Mouse (Mus musculus) liver, embryonic 14.5 days (tissue): ENCODE results near the gene Cdr2. TPM values are rescaled to one million over a fixed set of nuclear protein-coding genes. Genes with fewer than 3 reads are reported as not detected.
"Not testable (repeated sequence)": the region's sequence is repeated elsewhere in the genome, so short reads cannot be mapped to it uniquely, and the experiment has no call there.

ENCODE experiments used
- ATAC-seq: fragments of 200-750 bp; cut with Nextera tagmentation; 2 replicates; pipeline ENCODE4 v1.8.0; 2017; ENCODE audit warnings: moderate number of reproducible peaks, mild to moderate bottlenecking, moderate library complexity; ENCODE audit not compliant: insufficient read depth
- DNase-seq, 3 experiments: peaks; one replicate each; pipeline ENCODE4 v3.0.0-alpha.2; 2012 to 2013; ENCODE audit warnings: low read depth in 3 of 3, low spot score in 3 of 3
- H3K27ac ChIP-seq: fragments of 300-500 bp; sonication (generic); 2 replicates; pipeline ENCODE4 v1.5.1; 2014; ENCODE audit warnings: moderate library complexity, mild to moderate bottlenecking, control low read depth, inconsistent platforms
- H3K27me3 ChIP-seq: fragments of 300-500 bp; sonication (generic); 2 replicates; pipeline ENCODE4 v1.6.1; 2014; ENCODE audit warnings: mild to moderate bottlenecking, low read length, moderate library complexity; ENCODE audit not compliant: control insufficient read depth, insufficient read depth
- H3K36me3 ChIP-seq: fragments of 300-500 bp; sonication (generic); replicated peaks from 2 replicates; pipeline ENCODE4 v1.6.1; 2014; ENCODE audit warnings: low read depth; ENCODE audit not compliant: control insufficient read depth, insufficient read depth
- H3K4me1 ChIP-seq, 2 experiments: fragments of 200-500 bp in 1 of 2; fragments of 300-500 bp in 1 of 2; sonication (generic) in 1 of 2; replicated peaks; 2 replicates each; pipeline ENCODE4 v1.6.1; 2012 to 2014; ENCODE audit warnings: antibody characterized with exemption in 1 of 2, inconsistent platforms in 1 of 2, low read length in 1 of 2; ENCODE audit not compliant: control insufficient read depth in 2 of 2, insufficient read depth in 2 of 2
- H3K4me2 ChIP-seq: fragments of 300-500 bp; sonication (generic); 2 replicates; pipeline ENCODE4 v1.6.1; 2014; ENCODE audit warnings: low read depth, mild to moderate bottlenecking, control low read depth, moderate library complexity
- H3K4me3 ChIP-seq, 2 experiments: fragments of 200-500 bp in 1 of 2; fragments of 300-500 bp in 1 of 2; sonication (generic) in 1 of 2; 2 replicates each; pipeline ENCODE4 v1.5.1; 2012 to 2014; ENCODE audit warnings: low read depth in 2 of 2, low read length in 2 of 2, mild to moderate bottlenecking in 2 of 2, control low read depth in 1 of 2, inconsistent platforms in 1 of 2, moderate library complexity in 1 of 2; ENCODE audit not compliant: insufficient read depth in 1 of 2
- H3K9ac ChIP-seq: fragments of 300-500 bp; sonication (generic); replicated peaks from 2 replicates; pipeline ENCODE4 v1.6.1; 2014; ENCODE audit warnings: mild to moderate bottlenecking, control low read depth, moderate library complexity
- H3K9me3 ChIP-seq: fragments of 300-500 bp; sonication (generic); 2 replicates; pipeline ENCODE4 v1.6.1; 2016; ENCODE audit warnings: low read length, mixed read lengths; ENCODE audit not compliant: control insufficient read depth
- CTCF ChIP-seq: IDR thresholded peaks from 2 replicates; pipeline ENCODE4 v1.5.1; 2016; ENCODE audit warnings: antibody characterized with exemption, low read depth, control low read depth
- EP300 ChIP-seq: IDR thresholded peaks from 2 replicates; pipeline ENCODE4 v1.6.1; 2016; ENCODE audit warnings: antibody characterized with exemption, low read depth
- WGBS: fragments of 180-500 bp; shearing (Covaris S2); extraction: QIAGEN DNeasy Blood & Tissue Kit; methylation state at CpG from one replicate; pipeline ENCODE4 v1.1.7; 2014; ENCODE audit not compliant: insufficient replicate concordance; 5-methylcytosine and 5-hydroxymethylcytosine counted together
- polyA plus RNA-seq, 2 experiments: library from polyadenylated mRNA; depleted of rRNA in 1 of 2; stranded (reverse) in 1 of 2; unstranded in 1 of 2; fragments of >200 nt; fragmentation: Nextera tagmentation in 1 of 2; extraction: Ambion mirVana in 1 of 2; gene quantifications; 2 replicates each; pipeline versions ENCODE4 v1.2.1 to v1.2.3; 2012 to 2014

Cdr2 gene
- polyA plus RNA-seq, 2 experiments, result 56.3 to 100 TPM

DNA sequence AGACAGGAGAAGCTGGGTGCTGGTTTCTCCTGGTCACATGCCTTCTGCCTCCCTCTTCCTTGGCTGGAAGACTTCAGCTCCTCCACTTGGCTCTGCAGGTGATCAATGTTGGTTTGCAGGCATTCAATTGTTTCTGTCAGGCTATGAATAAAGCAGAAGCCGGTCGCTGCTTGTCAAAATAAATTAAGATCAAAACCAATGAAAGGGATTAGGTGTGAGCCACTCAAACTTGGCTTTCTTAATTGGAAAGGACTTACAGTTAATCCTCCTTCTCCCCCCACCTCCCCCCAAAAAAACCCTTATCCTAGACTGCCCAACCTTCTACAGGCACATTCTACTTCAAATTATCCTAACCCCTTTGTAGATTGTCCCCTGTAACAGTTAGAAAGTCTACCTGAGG is 22.0 kb downstream of the Cdr2 start:
- Histone ChIP-seq H3K9ac (no peak overlapping the region), H3K36me3 (peaks cover 70% of the 10 kb centered on the region), H3K4me1 (no peaks in the 10 kb centered on the region), H3K27me3 (no peaks in the 10 kb centered on the region), H3K4me3 (no peak overlapping the region), H3K9me3 (no peaks in the 10 kb centered on the region), H3K27ac (no peak overlapping the region), H3K4me2 (no peak overlapping the region)
- DNase-seq (no peak), ATAC-seq (no peak)
- TF ChIP-seq CTCF (no peak), EP300 (no peak)
- 91% methylated on average over 2 of the region's 2 CpGs for WGBS

DNA sequence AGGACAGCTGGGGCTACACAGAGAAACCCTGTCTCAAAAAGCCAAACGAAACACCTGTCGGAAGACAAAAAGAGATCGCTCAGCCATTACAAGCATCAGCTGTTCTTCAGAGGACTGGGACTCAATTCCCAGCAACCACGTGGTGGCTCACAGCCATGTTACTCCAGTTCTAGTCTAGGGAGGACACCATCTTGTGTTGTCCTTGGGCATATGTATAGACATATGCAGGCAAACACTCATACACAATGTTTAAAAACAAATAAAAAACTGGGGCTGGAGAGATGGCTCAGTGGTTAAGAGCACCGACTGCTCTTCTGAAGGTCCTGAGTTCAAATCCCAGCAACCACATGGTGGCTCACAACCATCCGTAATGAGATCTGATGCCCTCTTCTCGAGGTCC is 28.5 kb downstream of the Cdr2 start:
- H3K4me3 ChIP-seq, H3K27me3 ChIP-seq, H3K27ac ChIP-seq, H3K9ac ChIP-seq, DNase-seq, H3K4me2 ChIP-seq, H3K4me1 ChIP-seq, H3K9me3 ChIP-seq, ATAC-seq: not testable (repeated sequence)
- 82% methylated on average over 7 of the region's 7 CpGs for WGBS
- H3K36me3 ChIP-seq, result peaks cover 46% of the 10 kb centered on the region

DNA sequence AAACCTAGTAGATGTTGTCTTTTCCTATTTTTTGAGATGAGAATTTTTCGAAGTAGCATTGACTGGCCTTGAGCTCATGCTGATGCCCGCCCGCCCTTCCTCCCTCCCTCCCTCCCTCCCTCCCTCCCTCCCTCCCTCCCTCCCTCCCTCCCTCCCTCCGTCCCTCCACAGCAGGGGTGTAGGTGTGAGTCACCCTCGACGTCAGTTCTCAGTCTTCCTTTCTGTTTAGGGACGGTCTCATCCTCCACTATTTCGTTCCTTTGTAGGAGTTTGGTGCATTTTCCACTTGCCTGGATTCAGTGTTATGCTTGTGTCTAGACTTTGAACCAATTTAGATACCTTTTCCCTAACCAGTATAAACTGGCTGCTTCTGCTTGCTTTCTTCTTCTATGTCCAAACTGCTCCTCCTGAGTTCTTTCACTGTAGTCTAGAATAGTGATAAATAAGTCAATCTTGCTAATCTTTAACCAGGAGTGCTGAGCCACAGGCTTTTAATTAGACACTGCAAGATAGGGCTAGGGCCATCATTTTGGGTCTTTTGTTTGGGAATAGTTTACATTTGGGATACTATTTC is 38.1 kb downstream of the Cdr2 start:
- TF ChIP-seq CTCF, result no peak
- TF ChIP-seq EP300, result no peak
- ATAC-seq, result no peak
- no peaks in the 10 kb centered on the region for H3K27me3 ChIP-seq
- H3K4me2 ChIP-seq, result no peak overlapping the region
- no peak overlapping the region for H3K9ac ChIP-seq
- no peaks in the 10 kb centered on the region for H3K9me3 ChIP-seq
- H3K4me3 ChIP-seq, result no peak overlapping the region
- DNase-seq, result no peak
- H3K36me3 ChIP-seq, result peaks cover 57% of the 10 kb centered on the region
- 69% methylated on average over 8 of the region's 8 CpGs for WGBS
- H3K27ac ChIP-seq, result no peak overlapping the region
- H3K4me1 ChIP-seq, result no peaks in the 10 kb centered on the region

DNA sequence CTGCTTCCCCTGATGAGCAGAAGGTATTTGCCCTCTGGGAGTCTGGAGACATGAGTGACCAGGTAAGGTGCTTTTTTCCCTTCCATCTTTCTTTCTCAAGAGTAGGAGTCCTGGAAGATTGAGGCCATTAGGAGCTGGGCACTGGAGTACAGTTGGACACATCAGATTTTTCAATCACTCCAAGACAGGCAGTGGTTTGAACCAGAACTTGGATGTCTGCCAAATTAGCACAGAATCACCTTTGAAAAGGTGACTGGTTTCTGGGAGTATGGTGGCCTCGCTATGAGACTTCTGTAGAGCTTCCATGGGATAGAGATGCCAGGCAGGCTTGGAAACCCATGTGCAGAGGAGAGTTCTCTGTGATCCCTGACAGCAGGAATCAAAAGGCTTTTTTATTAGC is 39.6 kb downstream of the Cdr2 start:
- Histone ChIP-seq H3K4me3 (no peak overlapping the region), H3K36me3 (peaks cover 65% of the 10 kb centered on the region), H3K27ac (no peak overlapping the region), H3K27me3 (no peaks in the 10 kb centered on the region), H3K9me3 (no peaks in the 10 kb centered on the region), H3K4me1 (no peaks in the 10 kb centered on the region), H3K9ac (no peak overlapping the region), H3K4me2 (no peak overlapping the region)
- no peak for ATAC-seq
- TF ChIP-seq EP300 (no peak), CTCF (no peak)
- 78% methylated on average over 1 of the region's 1 CpGs for WGBS
- DNase-seq, result no peak

DNA sequence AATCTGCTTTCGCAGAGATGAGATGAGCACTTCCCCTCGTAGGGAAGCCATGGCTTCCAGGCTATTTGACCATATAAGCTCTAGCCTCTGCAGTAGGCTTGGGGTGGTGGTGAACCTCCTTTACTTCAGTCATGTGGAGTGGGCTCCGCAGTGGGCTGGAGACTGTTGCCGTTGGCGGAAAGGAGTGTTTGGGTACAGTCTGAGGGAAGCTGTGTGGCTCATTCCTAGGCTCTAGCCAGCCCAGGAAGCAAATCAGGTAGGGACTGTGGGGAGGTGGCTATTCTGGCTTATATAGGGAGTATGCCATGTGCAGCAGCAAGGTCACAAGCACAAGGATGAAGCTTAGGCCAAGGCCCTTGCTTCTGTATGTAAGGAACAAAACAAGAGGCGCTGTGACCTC is 40.9 kb downstream of the Cdr2 start:
- Histone ChIP-seq H3K27me3 (no peaks in the 10 kb centered on the region), H3K36me3 (peaks cover 63% of the 10 kb centered on the region), H3K4me1 (no peaks in the 10 kb centered on the region), H3K9ac (no peak overlapping the region), H3K27ac (no peak overlapping the region), H3K4me3 (no peak overlapping the region), H3K9me3 (no peaks in the 10 kb centered on the region), H3K4me2 (no peak overlapping the region)
- ATAC-seq, result no peak
- TF ChIP-seq CTCF (no peak), EP300 (no peak)
- 84% methylated on average over 6 of the region's 6 CpGs for WGBS
- no peak for DNase-seq
